Mouse (Mus musculus): ENCODE measurements around the gene Gm11639. TPM values are rescaled to one million over a fixed set of nuclear protein-coding genes. Genes with fewer than 3 reads are reported as not detected.

The Gm11639 gene
- polyA plus RNA-seq, 1 experiment from 2014 or later, result not detected

GRCm38 (mm10) chr11:104647188-104647867 is 38.2 kb upstream of the Gm11639 start:
- H3K27ac ChIP-seq (ENCODE audit: low read depth, low read length), result no peak overlapping the region
- H3K36me3 ChIP-seq (ENCODE audit: control insufficient read depth, insufficient read depth, low read length), result no peaks in the 10 kb centered on the region
- H3K27me3 ChIP-seq (ENCODE audit: control insufficient read depth, insufficient read depth, low read length), result no peaks in the 10 kb centered on the region
- no peaks in the 10 kb centered on the region for H3K4me1 ChIP-seq (ENCODE audit: control insufficient read depth, insufficient read depth, low read length)
- H3K4me3 ChIP-seq (ENCODE audit: low read depth, low read length), result no peak overlapping the region
- H3K9me3 ChIP-seq (ENCODE audit: control insufficient read depth, low read length), result no peaks in the 10 kb centered on the region
- 69% methylated on average over 8 of the region's 8 CpGs for WGBS
- DNase-seq (ENCODE audit: low spot score, missing footprints), result no peak
- no peak overlapping the region for H3K9ac ChIP-seq (ENCODE audit: low read length)
- no peak overlapping the region for H3K4me2 ChIP-seq
- ATAC-seq (ENCODE audit: low FRiP score), result no peak

GRCm38 (mm10) chr11:104648571-104648970 is 36.9 kb upstream of the Gm11639 start:
- WGBS, result 51% methylated on average over 3 of the region's 3 CpGs
- ATAC-seq (ENCODE audit: low FRiP score), result no peak

GRCm38 (mm10) chr11:104660599-104660998 is 24.9 kb upstream of the Gm11639 start:
- Histone ChIP-seq H3K27me3 (ENCODE audit: control insufficient read depth, insufficient read depth, low read length) (no peaks in the 10 kb centered on the region), H3K36me3 (ENCODE audit: control insufficient read depth, insufficient read depth, low read length) (no peaks in the 10 kb centered on the region), H3K4me2 (no peak overlapping the region), H3K4me3 (ENCODE audit: low read depth, low read length) (no peak overlapping the region), H3K9me3 (ENCODE audit: control insufficient read depth, low read length) (no peaks in the 10 kb centered on the region; the same call in 1 of the 2 replicates), H3K4me1 (ENCODE audit: control insufficient read depth, insufficient read depth, low read length) (no peaks in the 10 kb centered on the region), H3K9ac (ENCODE audit: low read length) (no peak overlapping the region), H3K27ac (ENCODE audit: low read depth, low read length) (no peak overlapping the region)
- no peak for ATAC-seq (ENCODE audit: low FRiP score)
- no peak for DNase-seq (ENCODE audit: low spot score, missing footprints)
- 94% methylated on average over 4 of the region's 4 CpGs for WGBS

More at GRCm38 (mm10) chr11:104648571-104648970, 36.9 kb upstream of the Gm11639 start:
- Histone ChIP-seq H3K9me3 (ENCODE audit: control insufficient read depth, low read length) (no peaks in the 10 kb centered on the region), H3K4me3 (ENCODE audit: low read depth, low read length) (no peak overlapping the region), H3K36me3 (ENCODE audit: control insufficient read depth, insufficient read depth, low read length) (no peaks in the 10 kb centered on the region), H3K27me3 (ENCODE audit: control insufficient read depth, insufficient read depth, low read length) (no peaks in the 10 kb centered on the region), H3K27ac (ENCODE audit: low read depth, low read length) (no peak overlapping the region), H3K4me1 (ENCODE audit: control insufficient read depth, insufficient read depth, low read length) (no peaks in the 10 kb centered on the region), H3K4me2 (no peak overlapping the region), H3K9ac (ENCODE audit: low read length) (no peak overlapping the region)
- DNase-seq (ENCODE audit: low spot score, missing footprints), result no peak

GRCm38 (mm10) chr11:104661106-104661505 is 24.4 kb upstream of the Gm11639 start:
- H3K27ac ChIP-seq (ENCODE audit: low read depth, low read length), result no peak overlapping the region
- H3K4me1 ChIP-seq (ENCODE audit: control insufficient read depth, insufficient read depth, low read length), result no peaks in the 10 kb centered on the region
- H3K4me3 ChIP-seq (ENCODE audit: low read depth, low read length), result no peak overlapping the region
- H3K27me3 ChIP-seq (ENCODE audit: control insufficient read depth, insufficient read depth, low read length), result no peaks in the 10 kb centered on the region
- H3K4me2 ChIP-seq, result no peak overlapping the region
- H3K9me3 ChIP-seq (ENCODE audit: control insufficient read depth, low read length), result no peaks in the 10 kb centered on the region; the same call in 1 of the 2 replicates
- no peak overlapping the region for H3K9ac ChIP-seq (ENCODE audit: low read length)
- WGBS, result 87% methylated on average over 5 of the region's 5 CpGs
- no peaks in the 10 kb centered on the region for H3K36me3 ChIP-seq (ENCODE audit: control insufficient read depth, insufficient read depth, low read length)
- DNase-seq (ENCODE audit: low spot score, missing footprints), result no peak
- ATAC-seq (ENCODE audit: low FRiP score), result no peak

- Histone ChIP-seq H3K9ac (ENCODE audit: low read length) (no peak overlapping the region), H3K4me3 (ENCODE audit: low read depth, low read length) (no peak overlapping the region), H3K4me2 (no peak overlapping the region), H3K4me1 (ENCODE audit: control insufficient read depth, insufficient read depth, low read length) (no peaks in the 10 kb centered on the region), H3K27me3 (ENCODE audit: control insufficient read depth, insufficient read depth, low read length) (no peaks in the 10 kb centered on the region), H3K36me3 (ENCODE audit: control insufficient read depth, insufficient read depth, low read length) (no peaks in the 10 kb centered on the region), H3K9me3 (ENCODE audit: control insufficient read depth, low read length) (no peaks in the 10 kb centered on the region; the same call in 1 of the 2 replicates), H3K27ac (ENCODE audit: low read depth, low read length) (no peak overlapping the region)
- ATAC-seq (ENCODE audit: low FRiP score) (no peak), DNase-seq (ENCODE audit: low spot score, missing footprints) (no peak)
- 80% methylated on average over 20 of the region's 20 CpGs for WGBS
Observed at GRCm38 (mm10) chr11:104661531-104662205, 23.8 kb upstream of the Gm11639 start.

- Histone ChIP-seq H3K27ac (ENCODE audit: low read depth, low read length) (no peak overlapping the region), H3K4me2 (no peak overlapping the region), H3K9ac (ENCODE audit: low read length) (no peak overlapping the region), H3K9me3 (ENCODE audit: control insufficient read depth, low read length) (no peaks in the 10 kb centered on the region; the same call in 1 of the 2 replicates), H3K4me3 (ENCODE audit: low read depth, low read length) (no peak overlapping the region), H3K27me3 (ENCODE audit: control insufficient read depth, insufficient read depth, low read length) (no peaks in the 10 kb centered on the region), H3K4me1 (ENCODE audit: control insufficient read depth, insufficient read depth, low read length) (no peaks in the 10 kb centered on the region), H3K36me3 (ENCODE audit: control insufficient read depth, insufficient read depth, low read length) (no peaks in the 10 kb centered on the region)
- WGBS, result 93% methylated on average over 11 of the region's 11 CpGs
- no peak for DNase-seq (ENCODE audit: low spot score, missing footprints)
- no peak for ATAC-seq (ENCODE audit: low FRiP score)
Observed at GRCm38 (mm10) chr11:104662573-104662972, 22.9 kb upstream of the Gm11639 start.

- Histone ChIP-seq H3K9me3 (ENCODE audit: control insufficient read depth, low read length) (no peaks in the 10 kb centered on the region; the same call in 1 of the 2 replicates), H3K4me2 (no peak overlapping the region), H3K36me3 (ENCODE audit: control insufficient read depth, insufficient read depth, low read length) (no peaks in the 10 kb centered on the region), H3K27ac (ENCODE audit: low read depth, low read length) (no peak overlapping the region), H3K4me1 (ENCODE audit: control insufficient read depth, insufficient read depth, low read length) (no peaks in the 10 kb centered on the region), H3K27me3 (ENCODE audit: control insufficient read depth, insufficient read depth, low read length) (no peaks in the 10 kb centered on the region), H3K9ac (ENCODE audit: low read length) (no peak overlapping the region), H3K4me3 (ENCODE audit: low read depth, low read length) (no peak overlapping the region)
- ATAC-seq (ENCODE audit: low FRiP score) (no peak), DNase-seq (ENCODE audit: low spot score, missing footprints) (no peak)
- 83% methylated on average over 6 of the region's 6 CpGs for WGBS
Observed at GRCm38 (mm10) chr11:104663241-104663877, 22.1 kb upstream of the Gm11639 start.

- H3K27me3 ChIP-seq (ENCODE audit: control insufficient read depth, insufficient read depth, low read length), result no peaks in the 10 kb centered on the region
- 85% methylated on average over 3 of the region's 3 CpGs for WGBS
- H3K4me2 ChIP-seq, result no peak overlapping the region
- H3K9ac ChIP-seq (ENCODE audit: low read length), result no peak overlapping the region
- ATAC-seq (ENCODE audit: low FRiP score), result no peak
- H3K27ac ChIP-seq (ENCODE audit: low read depth, low read length), result no peak overlapping the region
- H3K9me3 ChIP-seq (ENCODE audit: control insufficient read depth, low read length), result no peaks in the 10 kb centered on the region; the same call in 1 of the 2 replicates
- no peak for DNase-seq (ENCODE audit: low spot score, missing footprints)
- no peaks in the 10 kb centered on the region for H3K4me1 ChIP-seq (ENCODE audit: control insufficient read depth, insufficient read depth, low read length)
- no peaks in the 10 kb centered on the region for H3K36me3 ChIP-seq (ENCODE audit: control insufficient read depth, insufficient read depth, low read length)
- no peak overlapping the region for H3K4me3 ChIP-seq (ENCODE audit: low read depth, low read length)
Observed at GRCm38 (mm10) chr11:104663878-104664261, 21.6 kb upstream of the Gm11639 start.

GRCm38 (mm10) chr11:104664441-104664840 is 21.1 kb upstream of the Gm11639 start:
- Histone ChIP-seq H3K27me3 (ENCODE audit: control insufficient read depth, insufficient read depth, low read length) (no peaks in the 10 kb centered on the region), H3K4me2 (no peak overlapping the region), H3K4me1 (ENCODE audit: control insufficient read depth, insufficient read depth, low read length) (no peaks in the 10 kb centered on the region), H3K4me3 (ENCODE audit: low read depth, low read length) (no peak overlapping the region), H3K9ac (ENCODE audit: low read length) (no peak overlapping the region), H3K36me3 (ENCODE audit: control insufficient read depth, insufficient read depth, low read length) (no peaks in the 10 kb centered on the region), H3K27ac (ENCODE audit: low read depth, low read length) (no peak overlapping the region), H3K9me3 (ENCODE audit: control insufficient read depth, low read length) (no peaks in the 10 kb centered on the region; the same call in 1 of the 2 replicates)
- no peak for DNase-seq (ENCODE audit: low spot score, missing footprints)
- no peak for ATAC-seq (ENCODE audit: low FRiP score)

All from midbrain, embryonic 11.5 days (tissue).